ENCODE assay signal across 13 mouse cellular contexts in genomic region chr12:71400201-71400600, GRCm38 (mm10).
"Had no signal": no experiment of that assay in that cellular context is flagged by ENCODE, and none has a peak within 500 bp of the region (broad histone marks: within the 10 kb centered on the region; RNA-seq: fewer than 3 reads in every experiment).

No protein-coding gene starts in this region.

- DNase-seq: gastrocnemius, postnatal 14 days; gastrocnemius, postnatal 36 days; heart, adult 18-20 months; heart, postnatal 10 days; heart, postnatal 36 days; kidney, adult 11 months; kidney, adult 2 months; kidney, adult 9 months; kidney, postnatal 14 days; kidney, postnatal 36 days; layer of hippocampus, adult 9-11 months; layer of hippocampus, postnatal 36 days; lung, adult 18-20 months had no signal
